Mouse (Mus musculus): ENCODE measurements around the gene Vdac1. TPM values are rescaled to one million over a fixed set of nuclear protein-coding genes. Genes with fewer than 3 reads are reported as not detected.
A peak's percentile ranks its signal among the peaks of the same experiment; 100 is the strongest.

The Vdac1 gene
- polyA plus RNA-seq, 1 experiment from 2014 or later, result 153 TPM

DNA sequence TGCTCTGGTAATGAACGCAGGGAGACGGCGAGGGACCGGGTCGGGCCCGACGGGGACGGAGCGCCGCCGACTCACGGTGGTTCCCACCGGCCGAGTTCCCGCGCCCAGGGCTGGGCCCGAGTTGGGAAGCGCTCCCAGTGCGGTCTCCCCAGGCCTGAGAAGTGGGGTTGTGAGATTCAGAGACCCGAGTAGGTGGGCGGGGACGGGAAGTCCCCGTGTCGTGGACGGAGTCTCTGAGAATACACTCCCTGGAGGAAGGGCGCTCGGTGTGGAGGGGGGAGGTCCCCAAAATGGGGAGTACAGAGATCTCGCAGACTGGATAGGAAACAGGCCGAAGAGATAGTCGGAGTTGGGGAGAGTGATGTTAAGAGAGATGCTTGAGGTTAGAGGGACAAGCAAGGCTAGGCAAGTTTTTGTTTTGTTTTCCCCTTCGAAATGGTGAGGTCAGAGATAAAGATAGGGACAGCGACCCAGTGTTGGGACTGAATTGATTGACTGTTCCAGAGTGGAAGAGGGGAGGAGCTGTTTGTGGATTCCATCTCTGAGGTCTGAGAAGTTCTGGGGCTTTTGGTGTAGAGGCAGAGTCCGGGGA, 36.0 kb downstream of the Vdac1 start:
- peaks cover 50% of the 10 kb centered on the region for H3K4me1 ChIP-seq (replicated peaks)
- peak overlapping the region; percentile 92 for H3K9ac ChIP-seq

GRCm38 (mm10) chr11:52397385-52397987, 36.8 kb downstream of the Vdac1 start:
- Histone ChIP-seq H3K4me3 (replicated peaks) (peak overlapping the region; percentile 75), H3K27ac (no peak overlapping the region), H3K4me1 (replicated peaks) (peaks cover 55% of the 10 kb centered on the region), H3K36me3 (peaks cover 6% of the 10 kb centered on the region; the same call in 1 of the 2 replicates), H3K27me3 (no peaks in the 10 kb centered on the region), H3K9ac (peak overlapping the region; percentile 92), H3K4me2 (peak overlapping the region; percentile 77), H3K9me3 (replicated peaks) (no peaks in the 10 kb centered on the region)
- ATAC-seq (ENCODE audit: low read depth) (no peak), DNase-seq (no peak)
- WGBS (ENCODE audit: insufficient replicate concordance), result 70% methylated on average over 4 of the region's 4 CpGs

More for the DNA sequence above, 36.0 kb downstream of the Vdac1 start:
- Histone ChIP-seq H3K4me3 (replicated peaks) (peak overlapping the region; percentile 75), H3K9me3 (replicated peaks) (no peaks in the 10 kb centered on the region), H3K4me2 (peak overlapping the region; percentile 77), H3K36me3 (peaks cover 10% of the 10 kb centered on the region; the same call in 1 of the 2 replicates), H3K27ac (peak overlapping the region; percentile 88), H3K27me3 (no peaks in the 10 kb centered on the region)
- under 1% methylated on average over 33 of the region's 33 CpGs for WGBS (ENCODE audit: insufficient replicate concordance)
- DNase-seq, result no peak
- peak; percentile 75 for ATAC-seq (ENCODE audit: low read depth)

- Histone ChIP-seq H3K4me1 (replicated peaks) (peaks cover 42% of the 10 kb centered on the region), H3K4me2 (no peak overlapping the region), H3K9ac (no peak overlapping the region), H3K9me3 (replicated peaks) (no peaks in the 10 kb centered on the region), H3K27ac (no peak overlapping the region), H3K27me3 (no peaks in the 10 kb centered on the region), H3K36me3 (peaks cover 37% of the 10 kb centered on the region), H3K4me3 (replicated peaks) (no peak overlapping the region)
- ATAC-seq (ENCODE audit: low read depth) (no peak), DNase-seq (no peak)
- 51% methylated on average over 2 of the region's 2 CpGs for WGBS (ENCODE audit: insufficient replicate concordance)
Measured at GRCm38 (mm10) chr11:52401476-52401875, 40.8 kb downstream of the Vdac1 start.

GRCm38 (mm10) chr11:52402566-52402965, 41.9 kb downstream of the Vdac1 start:
- H3K4me2 ChIP-seq, result no peak overlapping the region
- H3K36me3 ChIP-seq, result peaks cover 46% of the 10 kb centered on the region
- H3K27me3 ChIP-seq, result no peaks in the 10 kb centered on the region
- ATAC-seq (ENCODE audit: low read depth) (no peak), DNase-seq (no peak)
- H3K9me3 ChIP-seq (replicated peaks), result no peaks in the 10 kb centered on the region
- H3K27ac ChIP-seq, result 0 out of 2 replicates have a peak overlapping the region, but pooled peaks have one; percentile 13
- no peak overlapping the region for H3K4me3 ChIP-seq (replicated peaks)
- no peak overlapping the region for H3K9ac ChIP-seq
- peaks cover 35% of the 10 kb centered on the region for H3K4me1 ChIP-seq (replicated peaks)
- 67% methylated on average over 1 of the region's 1 CpGs for WGBS (ENCODE audit: insufficient replicate concordance)

GRCm38 (mm10) chr11:52404209-52404608, 43.5 kb downstream of the Vdac1 start:
- 86% methylated on average over 5 of the region's 5 CpGs for WGBS (ENCODE audit: insufficient replicate concordance)
- DNase-seq (no peak), ATAC-seq (ENCODE audit: low read depth) (no peak)
- H3K9ac ChIP-seq, result no peak overlapping the region
- no peaks in the 10 kb centered on the region for H3K27me3 ChIP-seq
- peaks cover 58% of the 10 kb centered on the region for H3K36me3 ChIP-seq
- no peak overlapping the region for H3K4me2 ChIP-seq
- H3K4me3 ChIP-seq (replicated peaks), result no peak overlapping the region
- no peaks in the 10 kb centered on the region for H3K9me3 ChIP-seq (replicated peaks)
- H3K4me1 ChIP-seq (replicated peaks), result peaks cover 20% of the 10 kb centered on the region
- H3K27ac ChIP-seq, result no peak overlapping the region

- H3K27ac ChIP-seq, result no peak overlapping the region
- no peaks in the 10 kb centered on the region for H3K27me3 ChIP-seq
- no peaks in the 10 kb centered on the region for H3K9me3 ChIP-seq (replicated peaks)
- no peak overlapping the region for H3K4me3 ChIP-seq (replicated peaks)
- DNase-seq (no peak), ATAC-seq (ENCODE audit: low read depth) (no peak)
- no peak overlapping the region for H3K9ac ChIP-seq
- WGBS (ENCODE audit: insufficient replicate concordance), result 82% methylated on average over 9 of the region's 9 CpGs
- peaks cover 61% of the 10 kb centered on the region for H3K36me3 ChIP-seq
- peaks cover 15% of the 10 kb centered on the region for H3K4me1 ChIP-seq (replicated peaks)
- no peak overlapping the region for H3K4me2 ChIP-seq
Measured at GRCm38 (mm10) chr11:52405196-52405688, 44.6 kb downstream of the Vdac1 start.

DNA sequence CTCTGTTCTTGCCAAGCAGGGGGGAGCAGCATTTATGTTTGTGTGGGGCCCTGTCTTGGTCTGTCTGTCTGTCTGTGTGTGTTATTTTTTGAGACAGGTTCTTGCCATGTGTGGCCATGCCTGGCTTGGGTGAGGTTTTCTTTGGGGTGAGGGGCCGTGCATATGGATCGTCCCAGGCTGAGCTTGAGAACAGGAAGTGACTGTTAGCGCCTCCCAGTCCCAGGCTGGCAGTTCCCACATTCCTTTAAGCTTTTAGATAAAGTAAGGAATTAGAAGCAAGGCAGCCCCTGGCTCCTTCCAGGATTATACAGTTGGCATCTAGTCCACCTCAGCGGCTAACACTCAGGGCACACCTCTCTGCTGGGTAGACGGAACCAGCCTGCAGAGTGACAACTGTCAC, 48.7 kb downstream of the Vdac1 start:
- no peak overlapping the region for H3K27ac ChIP-seq
- DNase-seq (no peak), ATAC-seq (ENCODE audit: low read depth) (no peak)
- H3K36me3 ChIP-seq, result peaks cover 47% of the 10 kb centered on the region
- H3K4me3 ChIP-seq (replicated peaks), result no peak overlapping the region
- H3K9ac ChIP-seq, result no peak overlapping the region
- H3K27me3 ChIP-seq, result no peaks in the 10 kb centered on the region
- H3K4me1 ChIP-seq (replicated peaks), result no peaks in the 10 kb centered on the region
- 62% methylated on average over 5 of the region's 5 CpGs for WGBS (ENCODE audit: insufficient replicate concordance)
- H3K4me2 ChIP-seq, result no peak overlapping the region
- no peaks in the 10 kb centered on the region for H3K9me3 ChIP-seq (replicated peaks)

DNA sequence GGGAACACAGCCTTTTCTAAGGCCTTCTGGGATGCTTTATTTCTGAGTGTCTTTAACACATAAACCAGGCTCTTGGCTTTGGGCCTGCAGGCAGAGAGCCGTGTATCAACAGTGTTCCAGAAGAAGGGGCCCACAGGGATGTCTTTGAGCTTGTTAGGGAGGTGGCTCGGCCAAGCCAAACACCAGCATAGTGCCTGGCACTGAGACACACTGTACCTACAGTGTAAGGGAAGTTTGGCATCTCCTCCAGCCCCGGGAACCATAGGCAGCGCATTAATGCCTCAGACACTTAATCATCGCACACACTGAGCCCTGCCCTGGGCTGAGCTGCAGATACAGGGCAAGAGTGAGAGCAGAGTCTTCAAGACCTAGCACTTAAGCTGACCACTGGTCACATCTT, 57.7 kb downstream of the Vdac1 start:
- H3K9me3 ChIP-seq (replicated peaks), result no peaks in the 10 kb centered on the region
- DNase-seq (no peak), ATAC-seq (ENCODE audit: low read depth) (no peak)
- H3K9ac ChIP-seq, result no peak overlapping the region
- H3K4me3 ChIP-seq (replicated peaks), result no peak overlapping the region
- no peak overlapping the region for H3K27ac ChIP-seq
- WGBS (ENCODE audit: insufficient replicate concordance), result 68% methylated on average over 5 of the region's 5 CpGs
- H3K36me3 ChIP-seq, result no peaks in the 10 kb centered on the region
- 0 out of 2 replicates have a peak, but pooled peaks cover 2% of the 10 kb centered on the region for H3K27me3 ChIP-seq
- H3K4me1 ChIP-seq (replicated peaks), result no peaks in the 10 kb centered on the region
- no peak overlapping the region for H3K4me2 ChIP-seq

GRCm38 (mm10) chr11:52419246-52419645, 58.6 kb downstream of the Vdac1 start:
- WGBS (ENCODE audit: insufficient replicate concordance), result 30% methylated on average over 5 of the region's 5 CpGs

GRCm38 (mm10) chr11:52419861-52420260, 59.2 kb downstream of the Vdac1 start:
- H3K4me2 ChIP-seq, result no peak overlapping the region
- H3K27ac ChIP-seq, result no peak overlapping the region
- H3K9me3 ChIP-seq (replicated peaks), result no peaks in the 10 kb centered on the region
- no peak overlapping the region for H3K9ac ChIP-seq
- H3K4me3 ChIP-seq (replicated peaks), result no peak overlapping the region
- H3K4me1 ChIP-seq (replicated peaks), result no peaks in the 10 kb centered on the region
- 74% methylated on average over 7 of the region's 7 CpGs for WGBS (ENCODE audit: insufficient replicate concordance)
- no peaks in the 10 kb centered on the region for H3K36me3 ChIP-seq
- ATAC-seq (ENCODE audit: low read depth), result no peak
- DNase-seq, result no peak
- H3K27me3 ChIP-seq, result 0 out of 2 replicates have a peak, but pooled peaks cover 2% of the 10 kb centered on the region

More at GRCm38 (mm10) chr11:52419246-52419645, 58.6 kb downstream of the Vdac1 start:
- Histone ChIP-seq H3K27me3 (0 out of 2 replicates have a peak, but pooled peaks cover 2% of the 10 kb centered on the region), H3K9me3 (replicated peaks) (no peaks in the 10 kb centered on the region), H3K4me2 (no peak overlapping the region), H3K4me3 (replicated peaks) (no peak overlapping the region), H3K4me1 (replicated peaks) (no peaks in the 10 kb centered on the region), H3K9ac (no peak overlapping the region), H3K36me3 (no peaks in the 10 kb centered on the region), H3K27ac (no peak overlapping the region)
- ATAC-seq (ENCODE audit: low read depth) (peak; percentile 55; the same call in 1 of the 2 replicates), DNase-seq (no peak)

- no peak for DNase-seq
- ATAC-seq (ENCODE audit: low read depth), result no peak
- H3K27ac ChIP-seq, result no peak overlapping the region
- no peaks in the 10 kb centered on the region for H3K36me3 ChIP-seq
- H3K9me3 ChIP-seq (replicated peaks), result no peaks in the 10 kb centered on the region
- H3K27me3 ChIP-seq, result 0 out of 2 replicates have a peak, but pooled peaks cover 2% of the 10 kb centered on the region
- H3K9ac ChIP-seq, result no peak overlapping the region
- H3K4me2 ChIP-seq, result no peak overlapping the region
- no peaks in the 10 kb centered on the region for H3K4me1 ChIP-seq (replicated peaks)
- 64% methylated on average over 12 of the region's 12 CpGs for WGBS (ENCODE audit: insufficient replicate concordance)
- H3K4me3 ChIP-seq (replicated peaks), result no peak overlapping the region
Measured at GRCm38 (mm10) chr11:52420296-52421052, 59.8 kb downstream of the Vdac1 start.
